Comparison of ENCODE assay signal across 8 mouse cellular contexts in the genomic region with DNA sequence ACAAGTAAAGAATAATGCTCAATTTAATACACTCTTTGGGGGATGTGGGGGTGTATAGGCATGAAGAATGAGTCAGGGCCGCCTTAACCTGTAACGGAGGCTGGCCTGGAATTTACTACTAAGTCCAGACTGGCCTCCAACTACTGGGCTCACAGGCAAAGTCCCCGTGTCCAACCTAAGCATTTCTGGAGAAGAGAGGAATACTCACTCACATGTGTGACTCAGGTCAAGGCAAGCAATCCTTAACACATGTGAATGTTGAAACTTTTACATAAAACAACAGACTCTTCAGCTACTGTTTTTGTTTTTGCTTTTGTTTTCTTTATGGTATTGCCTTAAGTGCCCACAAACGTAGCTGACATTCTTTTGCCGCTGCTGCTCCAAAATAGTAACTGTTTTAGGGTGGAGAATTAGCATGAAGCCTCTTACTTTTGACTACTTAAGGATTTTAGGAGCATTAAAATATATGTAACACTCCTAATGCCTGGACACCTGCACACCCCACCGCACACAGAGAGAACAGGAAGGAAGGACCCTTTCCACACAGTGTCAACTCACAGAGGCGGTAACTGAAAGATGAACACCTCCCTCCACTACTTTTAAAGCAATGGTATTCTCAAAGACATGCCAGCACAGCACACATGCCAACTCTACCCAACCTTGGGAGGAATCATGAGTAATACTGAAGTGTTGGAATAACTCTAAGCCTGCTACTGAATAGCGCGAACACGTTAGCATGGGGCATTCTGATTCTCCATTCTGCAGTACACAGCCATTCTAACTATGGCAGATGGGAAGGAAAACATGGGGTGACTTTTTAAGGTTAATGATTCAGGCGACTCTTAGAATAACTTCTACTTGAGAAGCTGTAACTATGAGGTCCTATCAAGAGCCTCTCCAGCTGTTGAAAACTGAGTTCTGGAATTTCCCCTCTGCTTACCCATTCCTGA. TPM values are rescaled to one million over a fixed set of nuclear protein-coding genes. Genes with fewer than 3 reads are reported as not detected.
DNase-seq lines count a peak whose midpoint lies in the region; ATAC-seq and TF ChIP-seq lines count a peak whose summit lies in the region.

No protein-coding gene starts in this region.

- ATAC-seq in hindbrain, embryonic 11.5 days (ENCODE audit: low FRiP score) = no peak

- no peak for TF ChIP-seq POLR2A in ES-Bruce4 (IDR thresholded peaks at IDR 0.05; ENCODE audit: insufficient read depth, low read length)

- no peak for TF ChIP-seq EP300 in ES-Bruce4 (IDR thresholded peaks at IDR 0.05; ENCODE audit: insufficient read depth, low read depth, low read length)

- peak; percentile 75 for DNase-seq in heart, adult 11 months
- no peak for DNase-seq in heart, postnatal 36 days
- DNase-seq in hindbrain, embryonic 11.5 days (ENCODE audit: low spot score) = no peak
- DNase-seq in midbrain, embryonic 10.5 days (ENCODE audit: low spot score) = no peak
- DNase-seq in layer of hippocampus, adult 9-11 months = no peak
- no peak for DNase-seq in right cerebral cortex, postnatal 36 days (ENCODE audit: low spot score in 2 of 2)
- DNase-seq in left cerebral cortex, postnatal 36 days (ENCODE audit: low spot score in 2 of 2) = no peak

- no peaks in the 10 kb centered on the region for H3K4me1 ChIP-seq in ES-Bruce4 (ENCODE audit: control insufficient read depth, insufficient read depth, low read length)
- peaks cover 3% of the 10 kb centered on the region; the same call in 1 of the 2 replicates for H3K4me1 ChIP-seq in hindbrain, embryonic 11.5 days (replicated peaks; ENCODE audit: control insufficient read depth, insufficient read depth, low read length)
- peaks cover 20% of the 10 kb centered on the region for H3K4me1 ChIP-seq in midbrain, embryonic 10.5 days

- peak overlapping the region; percentile 71; the same call in 1 of the 2 replicates for H3K9ac ChIP-seq in ES-Bruce4 (ENCODE audit: low read depth, poor library complexity, severe bottlenecking)
- no peak overlapping the region for H3K9ac ChIP-seq in hindbrain, embryonic 11.5 days (ENCODE audit: low read depth, low read length)

- H3K9me3 ChIP-seq in ES-Bruce4 (replicated peaks; ENCODE audit: control insufficient read depth, insufficient read depth, low read length, poor library complexity, severe bottlenecking) = no peaks in the 10 kb centered on the region
- H3K9me3 ChIP-seq in hindbrain, embryonic 11.5 days (ENCODE audit: control insufficient read depth, low read length) = no peaks in the 10 kb centered on the region
- H3K9me3 ChIP-seq in midbrain, embryonic 10.5 days (replicated peaks) = no peaks in the 10 kb centered on the region

- no peak for TF ChIP-seq CTCF in ES-Bruce4 (IDR thresholded peaks at IDR 0.05; ENCODE audit: low read depth, low read length)

- no peaks in the 10 kb centered on the region for H3K36me3 ChIP-seq in ES-Bruce4 (ENCODE audit: control insufficient read depth, insufficient read depth, low read length, poor library complexity, severe bottlenecking)
- H3K36me3 ChIP-seq in hindbrain, embryonic 11.5 days (ENCODE audit: control insufficient read depth, insufficient read depth, low read length) = no peaks in the 10 kb centered on the region
- H3K36me3 ChIP-seq in midbrain, embryonic 10.5 days = peaks cover 5% of the 10 kb centered on the region; the same call in 1 of the 2 replicates

- H3K27me3 ChIP-seq in ES-Bruce4 (ENCODE audit: control insufficient read depth, insufficient read depth, low read length, poor library complexity, severe bottlenecking) = no peaks in the 10 kb centered on the region
- H3K27me3 ChIP-seq in hindbrain, embryonic 11.5 days (ENCODE audit: control insufficient read depth, insufficient read depth, low read length) = no peaks in the 10 kb centered on the region
- no peaks in the 10 kb centered on the region for H3K27me3 ChIP-seq in midbrain, embryonic 10.5 days (ENCODE audit: low read depth, poor library complexity, severe bottlenecking)

- 91% methylated on average over 11 of the region's 11 CpGs for WGBS in hindbrain, embryonic 11.5 days
- 90% methylated on average over 11 of the region's 11 CpGs for WGBS in midbrain, embryonic 10.5 days

- no peak overlapping the region for H3K27ac ChIP-seq in ES-Bruce4 (ENCODE audit: insufficient read depth, low read length)
- no peak overlapping the region for H3K27ac ChIP-seq in hindbrain, embryonic 11.5 days (ENCODE audit: low read depth, low read length)
- no peak overlapping the region for H3K27ac ChIP-seq in midbrain, embryonic 10.5 days (replicated peaks)

- no peak overlapping the region for H3K4me3 ChIP-seq in ES-Bruce4 (ENCODE audit: low read depth, low read length)
- peak overlapping the region; percentile 66; the same call in 1 of the 2 replicates for H3K4me3 ChIP-seq in hindbrain, embryonic 11.5 days (ENCODE audit: low read depth, low read length)
- H3K4me3 ChIP-seq in midbrain, embryonic 10.5 days = peak overlapping the region; percentile 85

- peak overlapping the region; percentile 50 for H3K4me2 ChIP-seq in hindbrain, embryonic 11.5 days (replicated peaks; ENCODE audit: low read depth, low read length)

- intact Hi-C loops in heart, postnatal 36 days (cut with DNase I) = loop anchor here (2.0 to 5.0 kb wide), 4 partner anchors 33 to 151 kb away; no protein-coding TSS in a partner anchor
- intact Hi-C loops in left cerebral cortex, postnatal 36 days (cut with DNase I) = loop anchor here (2.0 to 5.0 kb wide), 4 partner anchors 31 to 98 kb away; no protein-coding TSS in a partner anchor

RNA-seq across cellular contexts. Expression of a gene that starts 2.1 kb away (rescaled TPM):
- total RNA-seq in heart, postnatal 36 days (2021) = 10 to 100 TPM; 16.2 to 17.5 TPM
- polyA plus RNA-seq in ES-Bruce4 (2011; ENCODE audit: insufficient read depth, insufficient read length, low read depth, missing spikeins) = 16.2 and 17.0 TPM in 2 replicates
- polyA plus RNA-seq in hindbrain, embryonic 11.5 days (2014; fragmentation: Nextera tagmentation; extraction: Ambion mirVana) = 12.0 and 12.6 TPM in 2 replicates
- 6.2 and 6.4 TPM in 2 replicates for polyA plus RNA-seq in midbrain, embryonic 10.5 days (2016; fragmentation: Nextera tagmentation; extraction: Ambion mirVana)
- total RNA-seq in left cerebral cortex, postnatal 36 days (2021) = 10 to 100 TPM; 13.5 to 21.5 TPM
